In the genomic region with DNA sequence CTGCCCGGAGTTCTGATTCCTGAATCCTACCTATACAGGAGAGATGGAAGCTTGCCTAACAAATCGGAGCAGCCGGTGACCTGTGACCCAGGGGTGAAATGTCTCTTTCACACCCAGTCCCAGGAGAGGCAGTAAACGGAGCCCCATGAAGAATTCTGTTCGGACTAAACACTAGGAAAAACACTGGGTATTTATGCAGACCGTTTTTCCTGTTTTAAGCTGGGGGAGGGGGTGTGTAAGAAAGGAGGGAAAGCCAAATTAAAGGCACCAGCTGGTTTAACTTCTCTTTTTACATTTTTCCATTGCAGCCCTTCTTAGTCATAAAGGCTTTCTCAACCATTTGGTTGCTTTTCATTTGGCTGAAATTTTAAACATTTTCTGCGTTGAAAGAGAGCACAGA, we compare ENCODE assay signal across 8 mouse cellular contexts.
A peak's percentile ranks its signal among the peaks of the same experiment; 100 is the strongest.
DNase-seq lines count a peak whose midpoint lies in the region; ATAC-seq and TF ChIP-seq lines count a peak whose summit lies in the region.

No protein-coding gene starts in this region.

- no peak overlapping the region for H3K9ac ChIP-seq in kidney, embryonic 15.5 days

- H3K27ac ChIP-seq in gastrocnemius, adult 2 months: peak overlapping the region; percentile 48
- peak overlapping the region; percentile 66 for H3K27ac ChIP-seq in kidney, embryonic 15.5 days
- H3K27ac ChIP-seq in olfactory bulb, adult 2 months (ENCODE audit: insufficient read depth, low read depth, low read length): peak overlapping the region; percentile 60

- no peaks in the 10 kb centered on the region for H3K36me3 ChIP-seq in kidney, embryonic 15.5 days

- H3K4me2 ChIP-seq in kidney, embryonic 15.5 days: peak overlapping the region; percentile 31

- no peak for DNase-seq in gastrocnemius, adult 2 months
- DNase-seq in gastrocnemius, postnatal 4 days (ENCODE audit: low spot score in 2 of 2): no peak
- peak; percentile 7 for DNase-seq in urinary bladder, postnatal 14 days (ENCODE audit: low spot score)
- no peak for DNase-seq in urinary bladder, postnatal 10 days (ENCODE audit: low spot score)
- no peak for DNase-seq in frontal cortex, postnatal 10 days (ENCODE audit: low spot score in 2 of 2)
- no peak for DNase-seq in natural killer cell, adult 2 months (ENCODE audit: low spot score in 2 of 2)

- ATAC-seq in kidney, embryonic 15.5 days (replicated peaks; ENCODE audit: low FRiP score): peak; percentile 35; the same call in 1 of the 2 replicates

- no peak for TF ChIP-seq POLR2A in olfactory bulb, adult 2 months (IDR thresholded peaks at IDR 0.05; ENCODE audit: insufficient read depth, low read depth, low read length)

- peak overlapping the region; percentile 20; the same call in 1 of the 2 replicates for H3K4me3 ChIP-seq in gastrocnemius, adult 2 months
- H3K4me3 ChIP-seq in kidney, embryonic 15.5 days (replicated peaks): no peak overlapping the region
- H3K4me3 ChIP-seq in olfactory bulb, adult 2 months (ENCODE audit: insufficient read depth, low read depth, low read length): no peak overlapping the region

- H3K9me3 ChIP-seq in kidney, embryonic 15.5 days (replicated peaks): no peaks in the 10 kb centered on the region

- H3K4me1 ChIP-seq in kidney, embryonic 15.5 days: peaks cover 28% of the 10 kb centered on the region
- peaks cover 13% of the 10 kb centered on the region for H3K4me1 ChIP-seq in olfactory bulb, adult 2 months (ENCODE audit: control insufficient read depth, insufficient read depth, low read length)

- intact Hi-C loops in gastrocnemius, adult 2 months (cut with DNase I): no loop called here

- 12% methylated on average over 7 of the region's 7 CpGs for WGBS in kidney, embryonic 15.5 days
- 19% methylated on average over 7 of the region's 7 CpGs for WGBS in olfactory bulb, adult 2 months

- no peak for TF ChIP-seq CTCF in gastrocnemius, adult 2 months (IDR thresholded peaks at IDR 0.05)
- TF ChIP-seq CTCF in olfactory bulb, adult 2 months (IDR thresholded peaks at IDR 0.05; ENCODE audit: insufficient read depth, low read depth, low read length): no peak

- no peaks in the 10 kb centered on the region for H3K27me3 ChIP-seq in kidney, embryonic 15.5 days
